Mouse (Mus musculus) testis, postnatal 14 days (tissue): ENCODE measurements around the gene Eif3b.
A peak's percentile ranks its signal among the peaks of the same experiment; 100 is the strongest.
"Not testable (repeated sequence)": the region's sequence is repeated elsewhere in the genome, so short reads cannot be mapped to it uniquely, and the experiment has no call there.

Experiments used
- DNase-seq: peaks from one replicate; pipeline ENCODE4 v3.0.0; 2021; ENCODE audit warnings: low spot score

Gene Eif3b

DNA sequence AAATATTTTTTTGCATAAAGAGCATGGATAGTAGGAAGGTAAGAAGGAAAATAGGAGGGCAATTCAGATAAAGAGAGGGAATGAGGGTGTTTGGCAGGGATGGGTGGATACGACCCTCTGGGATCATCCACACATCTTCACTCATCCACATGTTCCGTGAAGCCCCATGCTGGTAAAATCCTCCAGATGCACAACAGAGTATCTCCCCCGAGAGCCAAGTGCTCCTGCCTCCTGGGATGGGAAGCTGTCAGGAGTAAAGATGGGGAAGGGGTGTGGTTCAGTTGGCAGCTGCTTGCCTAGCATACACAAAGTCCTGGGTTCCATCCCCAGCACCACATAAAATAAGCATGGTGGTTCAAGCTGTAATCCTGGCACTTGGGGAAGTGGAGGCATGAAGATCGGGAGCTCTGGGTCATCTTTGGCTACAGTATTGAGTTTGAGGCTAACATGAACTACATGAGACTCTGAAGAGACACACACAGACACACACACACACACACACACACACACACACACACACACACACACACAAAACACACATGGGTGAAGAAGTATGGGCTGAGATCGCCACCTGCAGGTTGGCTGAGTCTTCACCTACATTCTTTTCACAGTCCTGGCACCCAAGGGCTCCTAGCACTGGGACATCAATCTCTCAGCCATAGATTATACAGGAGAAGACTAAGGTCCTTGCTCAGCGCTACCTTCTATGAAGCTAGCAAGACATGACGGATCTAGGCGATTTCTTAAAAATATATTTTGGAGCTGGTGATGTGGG is 22.8 kb upstream of the Eif3b start:
- DNase-seq, result no peak

DNA sequence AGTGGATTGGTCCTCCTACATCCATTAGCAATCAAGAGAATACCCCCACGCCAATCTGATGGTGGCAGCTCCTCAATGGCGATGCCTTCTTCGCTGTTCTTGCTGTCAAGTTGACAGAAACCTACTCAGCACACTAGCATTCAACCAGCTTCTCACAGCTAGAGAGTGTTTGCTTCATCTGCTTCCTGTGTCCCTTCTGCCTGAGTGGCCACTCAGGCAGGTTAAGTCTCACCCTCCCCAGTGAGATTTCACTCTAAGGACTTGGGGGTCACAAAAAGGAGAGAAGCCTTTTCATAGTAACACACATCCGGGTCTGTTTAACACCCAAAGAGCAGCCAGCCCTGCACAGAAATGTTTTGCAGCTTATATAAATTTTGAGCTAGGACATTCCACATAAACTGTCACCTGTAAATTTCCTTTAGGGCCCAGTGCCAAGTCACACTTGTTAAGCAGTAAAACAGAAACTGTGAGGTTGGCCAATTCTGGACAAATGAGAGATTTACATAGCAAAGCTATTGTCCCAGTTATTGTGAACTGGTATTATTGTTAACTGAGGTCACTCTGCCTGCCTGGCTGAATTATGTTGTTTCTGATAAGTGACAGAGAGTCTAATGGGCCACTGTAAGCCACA is 16.4 kb upstream of the Eif3b start:
- no peak for DNase-seq

DNA sequence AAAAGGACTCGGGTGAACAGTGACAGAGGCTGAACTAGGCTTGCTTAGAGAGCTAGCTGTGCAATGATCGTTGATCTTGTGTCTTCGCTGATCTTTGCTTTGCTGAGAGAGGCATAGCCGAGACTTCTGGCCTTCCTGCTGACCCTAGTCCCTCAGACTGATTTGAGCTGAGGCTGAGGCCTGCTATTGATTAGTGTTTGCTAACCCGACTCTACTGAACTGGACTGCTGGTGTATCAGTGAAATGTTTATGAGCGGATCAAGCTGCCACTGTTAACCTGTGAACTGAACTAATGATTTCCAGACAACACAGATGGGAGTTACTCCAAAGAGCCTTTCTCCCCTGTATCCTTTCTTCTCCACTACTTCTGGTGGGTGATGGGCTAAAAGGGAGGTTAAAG is 14.0 kb upstream of the Eif3b start:
- no peak for DNase-seq

DNA sequence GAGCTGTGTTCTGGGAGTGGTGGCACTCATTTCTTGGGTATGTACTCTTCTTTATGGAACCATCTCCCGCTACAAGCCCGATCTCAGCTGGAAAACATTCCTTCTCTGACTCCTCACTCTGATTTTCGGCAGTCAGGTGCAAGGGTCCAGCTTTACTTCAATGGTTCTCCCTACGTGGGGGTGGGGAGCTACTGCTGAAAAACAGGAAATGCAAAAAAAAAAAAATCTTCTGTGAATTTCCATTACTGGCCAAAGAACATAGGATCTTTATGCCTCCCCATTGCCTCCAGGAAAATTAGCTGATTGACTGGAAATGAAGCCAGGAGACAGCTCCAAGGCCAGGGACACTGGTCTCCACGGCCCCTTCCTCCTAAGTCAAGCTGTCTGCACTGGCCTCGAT is 12.5 kb upstream of the Eif3b start:
- no peak for DNase-seq

DNA sequence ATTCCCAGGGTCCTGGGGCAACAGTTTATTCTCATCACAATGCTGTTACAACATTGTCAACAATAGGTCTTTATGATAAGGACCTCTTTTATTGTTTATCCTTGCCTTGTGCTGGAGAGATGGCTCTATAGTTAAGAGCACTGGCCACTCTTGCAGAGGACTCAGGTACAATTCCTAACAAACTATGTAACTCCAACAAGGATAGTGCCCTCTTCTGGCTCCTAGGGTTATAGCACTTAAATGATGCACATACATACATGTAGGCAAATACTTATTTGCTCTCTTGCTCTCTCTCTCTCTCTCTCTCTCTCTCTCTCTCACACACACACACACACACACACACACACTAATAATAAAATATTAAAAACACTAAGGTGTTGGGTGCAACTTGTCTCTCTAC is 10.3 kb upstream of the Eif3b start:
- no peak for DNase-seq

DNA sequence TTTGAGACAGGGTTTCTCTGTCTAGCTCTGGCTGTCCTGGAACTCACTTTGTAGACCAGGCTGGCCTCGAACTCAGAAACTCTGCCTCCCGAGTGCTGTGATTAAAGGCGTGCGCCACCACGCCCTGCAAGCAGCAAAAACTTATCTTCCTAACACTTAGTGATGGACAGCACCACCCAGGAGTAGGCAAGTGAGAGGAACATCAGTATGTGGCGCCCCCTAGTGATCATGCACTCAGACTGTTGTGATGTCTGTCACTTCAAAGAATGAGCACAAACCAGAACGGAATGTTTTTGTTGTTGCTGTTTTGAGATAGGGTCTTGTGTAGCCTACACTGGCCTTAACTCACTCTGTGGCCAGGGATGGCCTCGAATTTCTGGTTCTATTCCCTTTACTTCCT is 7.8 kb upstream of the Eif3b start:
- peak; percentile 54 for DNase-seq

DNA sequence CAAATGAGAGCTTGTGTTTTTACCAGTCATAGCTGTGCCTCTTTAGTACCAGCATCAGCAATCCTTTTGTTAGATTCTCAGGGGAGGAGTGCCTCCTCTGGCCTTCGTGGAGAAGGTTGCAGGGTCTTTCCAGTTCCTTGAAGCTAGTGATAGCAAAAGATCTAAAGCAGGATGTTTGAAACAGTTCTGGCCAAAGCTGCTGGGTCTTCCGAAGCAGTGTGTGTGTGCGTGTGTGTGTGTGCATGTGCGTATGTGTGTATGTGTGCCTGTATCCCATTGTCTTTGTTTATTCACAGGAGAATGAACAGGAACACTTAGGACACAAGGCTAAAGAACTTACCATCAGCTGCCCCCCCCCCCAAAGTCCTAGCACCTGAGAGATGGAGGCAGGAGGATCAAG is 4.5 kb upstream of the Eif3b start:
- no peak for DNase-seq

DNA sequence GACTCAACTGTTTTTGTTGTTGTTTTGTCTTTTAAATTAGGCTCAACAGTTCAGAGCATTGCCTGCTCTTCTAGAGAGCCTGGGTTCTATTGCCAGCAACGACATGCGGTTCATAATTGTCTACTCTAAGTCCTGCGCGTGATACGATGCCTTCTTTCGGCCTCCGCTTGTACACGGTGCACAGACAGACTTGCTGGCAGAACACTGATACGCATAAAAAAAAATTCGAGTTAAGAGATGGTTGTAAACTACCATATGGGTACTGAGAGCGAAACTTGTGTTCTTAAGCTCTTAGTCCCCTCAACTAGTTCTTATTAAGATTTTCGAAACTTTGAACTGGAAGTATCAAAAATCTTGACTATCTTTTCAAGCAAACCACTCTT is 1.0 kb upstream of the Eif3b start:
- DNase-seq, result no peak

DNA sequence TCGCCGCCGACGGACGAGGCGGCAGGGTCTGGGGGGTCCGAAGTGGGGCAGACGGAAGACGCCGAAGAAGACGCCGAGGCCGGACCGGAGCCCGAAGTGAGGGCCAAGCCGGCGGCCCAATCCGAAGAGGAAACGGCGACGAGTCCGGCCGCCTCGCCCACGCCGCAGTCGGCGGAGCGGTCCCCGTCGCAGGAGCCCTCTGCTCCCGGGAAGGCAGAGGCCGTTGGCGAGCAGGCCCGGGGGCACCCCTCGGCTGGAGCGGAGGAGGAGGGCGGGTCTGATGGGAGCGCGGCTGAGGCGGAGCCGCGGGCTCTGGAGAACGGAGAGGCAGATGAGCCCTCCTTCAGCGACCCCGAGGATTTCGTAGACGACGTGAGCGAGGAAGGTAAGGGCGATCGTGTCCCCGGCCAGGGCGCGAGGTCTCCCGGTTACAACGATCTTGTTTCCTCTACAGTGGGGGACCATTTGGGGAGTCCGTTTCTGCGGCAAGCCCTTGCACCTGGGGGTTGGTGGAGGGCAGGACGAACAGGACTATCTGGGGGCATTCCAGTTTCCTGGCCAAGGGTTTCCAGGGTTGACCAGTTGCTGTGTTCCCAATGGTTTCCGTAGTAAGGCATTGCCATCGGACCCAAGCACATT is 433 bp downstream of the Eif3b start:
- DNase-seq, result no peak

DNA sequence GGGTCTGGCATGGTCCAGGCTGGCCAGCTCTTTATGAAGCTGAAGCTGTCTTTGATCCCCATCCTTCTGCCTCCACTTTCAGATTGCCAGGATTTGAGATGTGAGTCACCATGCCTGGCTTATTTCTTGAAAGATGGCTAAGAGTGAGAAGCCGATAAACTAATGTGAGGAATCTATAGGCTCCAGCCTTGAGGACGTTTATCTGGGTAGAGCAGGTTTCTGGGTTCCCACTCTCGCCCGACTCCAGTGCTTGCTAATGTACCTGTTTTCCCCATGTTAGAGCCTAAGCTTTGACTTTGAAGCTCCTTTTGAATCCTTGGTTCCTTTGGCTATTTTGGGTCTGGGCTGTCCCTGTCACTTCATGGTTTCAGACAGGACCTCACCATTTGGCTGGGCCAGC is 1.5 kb downstream of the Eif3b start:
- DNase-seq, result no peak

DNA sequence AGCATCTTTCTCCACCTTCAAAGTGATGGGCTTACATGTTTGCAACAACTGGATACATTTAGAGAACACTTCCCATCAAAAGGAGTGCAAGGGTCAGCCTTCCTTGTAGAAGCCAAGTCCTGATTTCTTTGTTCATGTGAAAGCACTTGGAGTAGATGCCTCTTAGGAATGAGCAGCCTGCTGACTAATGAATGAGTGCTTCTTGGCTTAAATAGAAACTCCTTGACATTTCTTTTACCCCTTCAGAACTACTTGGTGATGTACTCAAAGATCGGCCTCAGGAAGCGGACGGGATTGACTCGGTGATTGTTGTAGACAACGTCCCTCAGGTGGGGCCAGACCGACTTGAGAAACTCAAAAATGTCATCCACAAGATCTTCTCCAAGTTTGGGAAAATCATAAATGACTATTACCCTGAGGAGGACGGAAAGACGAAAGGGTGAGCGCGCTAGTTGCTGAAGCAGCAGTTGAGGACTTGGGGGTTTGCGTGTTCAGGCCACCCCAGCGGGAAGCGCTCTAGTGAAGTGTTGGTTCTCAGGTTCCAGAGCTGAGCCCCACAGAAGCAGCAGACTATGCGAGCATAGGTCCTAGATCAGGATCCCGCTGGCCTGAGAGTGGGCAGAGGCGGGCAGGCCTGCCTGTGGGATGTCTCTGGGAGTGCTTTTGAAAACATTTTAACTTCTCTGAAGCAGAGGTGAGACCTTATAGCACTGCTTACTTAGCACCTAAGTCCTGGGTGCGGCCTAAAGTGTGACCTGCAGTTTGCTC is 6.1 kb downstream of the Eif3b start:
- no peak for DNase-seq

DNA sequence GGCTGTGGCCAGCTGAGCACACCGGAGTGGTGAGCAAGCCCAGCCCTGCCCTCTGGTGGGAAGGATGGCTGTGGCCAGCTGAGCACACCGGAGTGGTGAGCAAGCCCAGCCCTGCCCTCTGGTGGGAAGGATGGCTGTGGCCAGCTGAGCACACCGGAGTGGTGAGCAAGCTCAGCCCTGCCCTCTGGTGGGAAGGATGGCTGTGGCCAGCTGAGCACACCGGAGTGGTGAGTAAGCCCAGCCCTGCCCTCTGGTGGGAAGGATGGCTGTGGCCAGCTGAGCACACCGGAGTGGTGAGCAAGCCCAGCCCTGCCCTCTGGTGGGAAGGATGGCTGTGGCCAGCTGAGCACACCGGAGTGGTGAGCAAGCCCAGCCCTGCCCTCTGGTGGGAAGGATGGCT is 20.0 kb downstream of the Eif3b start:
- not testable (repeated sequence) for DNase-seq

DNA sequence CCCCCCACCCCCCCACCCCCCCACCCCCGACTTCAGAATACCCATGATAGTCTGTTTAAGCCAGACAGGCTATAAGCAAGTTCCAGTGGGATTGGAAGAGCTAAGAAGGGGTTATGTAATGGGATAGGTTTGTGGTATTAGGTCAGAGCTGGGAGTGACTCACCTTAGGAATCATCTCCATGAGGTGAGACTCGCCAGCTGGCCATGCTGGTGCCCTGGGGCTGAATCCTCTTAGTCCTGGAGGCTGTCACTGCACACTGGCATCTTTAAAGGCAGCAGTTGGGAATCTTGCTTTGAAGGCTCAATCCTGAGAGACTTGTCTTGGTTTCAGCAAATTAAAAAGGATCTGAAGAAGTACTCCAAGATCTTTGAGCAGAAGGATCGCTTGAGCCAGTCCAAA is 22.3 kb downstream of the Eif3b start:
- no peak for DNase-seq

DNA sequence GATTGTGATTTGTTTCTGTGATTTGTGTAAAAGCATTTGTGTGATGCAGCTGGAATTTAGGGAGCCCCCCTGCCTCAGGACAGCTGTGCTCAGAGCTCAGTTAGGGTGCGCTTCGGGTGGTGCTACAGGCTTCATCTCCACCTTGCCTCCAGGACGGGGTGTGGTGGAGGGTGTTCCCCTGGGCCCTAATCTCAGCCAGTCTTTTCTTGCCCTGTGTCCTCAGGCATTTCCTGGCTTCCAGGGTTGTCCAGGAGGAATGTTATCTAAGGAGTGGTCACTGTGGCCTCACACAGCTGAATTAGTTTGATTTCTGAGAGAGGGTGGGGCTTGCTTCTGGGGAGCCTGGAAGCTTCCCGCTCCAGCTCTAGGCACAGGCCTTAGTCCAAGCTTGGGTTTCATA is 24.9 kb downstream of the Eif3b start:
- no peak for DNase-seq

DNA sequence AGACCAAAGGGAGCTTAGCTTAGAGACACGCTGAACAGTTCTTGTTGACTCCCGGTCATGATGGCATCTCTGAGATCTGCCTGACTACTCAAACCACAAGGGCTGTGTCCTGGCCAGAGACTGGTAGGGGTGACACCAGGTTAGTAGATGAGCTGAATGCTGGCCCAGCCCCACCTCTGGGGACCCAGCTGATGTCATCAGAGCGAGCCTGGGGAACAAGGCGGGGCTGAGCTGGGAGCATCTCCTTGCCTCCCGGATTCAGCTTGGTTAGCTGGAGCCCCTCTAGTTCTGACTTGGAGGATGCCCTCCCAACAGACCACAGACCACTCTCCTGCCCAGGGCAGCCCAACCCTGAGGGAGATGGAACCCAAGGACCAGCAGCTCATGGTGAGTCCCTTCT is 26.2 kb downstream of the Eif3b start, which contains the start of gene Gm4869:
Gene Gm4869, plus strand, starts transcription at position 301 of the 400 bp plus-strand sequence.
- DNase-seq, result no peak

DNA sequence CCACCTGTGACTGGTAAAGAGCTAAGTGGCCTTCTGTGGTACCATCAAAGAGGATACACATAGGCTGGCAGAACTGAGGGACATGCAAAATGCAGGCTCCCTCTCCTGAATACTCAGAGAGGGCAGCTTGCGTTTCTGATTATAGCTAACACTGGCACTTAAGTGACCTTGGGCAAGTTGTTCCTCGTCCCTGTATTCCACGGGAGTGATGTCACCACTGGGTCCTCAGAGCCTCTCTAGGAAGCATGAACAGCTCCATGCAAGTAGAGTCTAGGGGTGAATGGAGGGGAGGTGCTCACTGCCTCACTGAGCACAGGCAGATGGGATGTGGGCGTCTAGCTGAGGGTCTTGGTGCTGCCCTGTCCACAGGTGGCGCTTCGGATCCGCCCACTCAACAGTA is 26.9 kb downstream of the Eif3b start:
- no peak for DNase-seq

DNA sequence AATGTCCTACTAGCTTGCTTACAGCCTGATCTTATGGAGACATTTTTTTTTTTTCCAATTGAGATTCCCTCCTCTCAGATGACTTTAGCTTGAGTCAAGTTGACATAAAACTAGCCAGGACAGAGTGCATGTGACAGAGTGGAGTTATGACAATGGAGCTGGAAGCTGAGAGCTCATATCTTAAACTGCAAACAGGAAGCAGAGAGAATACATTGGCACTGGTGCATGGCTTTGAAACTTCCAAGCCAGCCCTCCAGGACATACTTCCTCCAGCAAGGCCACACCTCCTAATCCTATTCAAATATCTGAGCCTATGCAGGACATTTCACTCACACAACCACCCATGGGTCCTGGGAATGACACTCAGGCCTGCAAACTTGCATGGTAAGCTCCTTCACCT is 35.4 kb downstream of the Eif3b start:
- DNase-seq, result no peak

DNA sequence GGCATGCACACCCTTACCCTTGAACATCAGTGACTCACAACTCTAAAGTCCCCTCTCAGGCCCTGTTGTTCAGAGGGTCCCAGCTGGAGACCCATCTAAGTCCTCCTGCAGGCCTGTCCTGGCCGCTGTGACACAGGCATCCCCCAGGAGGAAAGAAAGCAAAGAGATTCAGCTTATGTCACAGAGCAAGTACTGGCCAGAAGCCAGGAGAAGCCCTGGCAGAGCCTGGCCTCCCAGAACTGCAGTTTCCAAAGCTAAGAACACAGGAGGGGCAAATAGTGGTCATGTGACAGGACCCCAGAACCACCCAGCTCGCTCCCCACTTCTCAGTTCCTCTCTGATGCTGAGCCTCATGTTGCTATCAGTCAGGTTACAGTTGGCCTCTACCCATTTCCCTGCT is 36.3 kb downstream of the Eif3b start:
- DNase-seq, result no peak

DNA sequence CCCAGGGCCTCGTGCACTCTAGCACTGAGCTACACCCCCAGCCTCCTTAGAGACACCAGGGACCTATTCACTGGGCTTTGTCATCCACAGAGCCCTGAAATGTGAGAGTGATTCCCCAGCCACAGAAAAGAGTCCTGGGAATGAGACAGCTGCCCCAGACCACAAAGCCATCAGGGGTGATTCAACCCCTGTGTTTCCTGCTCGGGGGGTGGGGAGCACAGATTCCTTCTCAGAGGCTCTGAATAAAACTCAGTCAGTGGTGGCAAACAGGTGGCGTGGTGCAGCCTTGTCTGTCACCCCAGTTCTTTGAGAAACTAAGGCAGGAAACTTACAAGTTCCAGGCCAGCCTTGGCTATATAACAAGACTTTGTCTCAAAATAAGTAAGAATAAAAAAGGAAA is 42.3 kb downstream of the Eif3b start:
- DNase-seq, result no peak

DNA sequence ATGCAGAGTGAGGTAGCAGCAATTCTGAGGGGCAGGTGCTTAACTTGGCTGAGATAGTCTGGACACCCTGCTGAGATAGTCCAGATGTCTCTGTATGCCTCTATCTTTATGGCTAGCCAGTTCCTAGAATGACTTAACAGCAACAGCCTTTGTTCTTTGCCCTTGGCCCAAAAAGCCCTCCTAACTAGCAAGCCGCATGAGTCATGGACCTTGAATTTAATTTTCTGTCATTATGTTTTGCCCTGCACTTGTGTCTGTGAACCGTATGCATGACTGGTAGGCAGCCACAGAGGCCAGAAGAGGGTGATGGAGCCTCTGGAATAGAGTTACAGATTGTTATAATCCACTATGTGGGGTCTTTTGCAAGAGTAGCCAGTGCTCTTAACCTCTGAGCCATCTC is 44.0 kb downstream of the Eif3b start:
- DNase-seq, result not testable (repeated sequence)

DNA sequence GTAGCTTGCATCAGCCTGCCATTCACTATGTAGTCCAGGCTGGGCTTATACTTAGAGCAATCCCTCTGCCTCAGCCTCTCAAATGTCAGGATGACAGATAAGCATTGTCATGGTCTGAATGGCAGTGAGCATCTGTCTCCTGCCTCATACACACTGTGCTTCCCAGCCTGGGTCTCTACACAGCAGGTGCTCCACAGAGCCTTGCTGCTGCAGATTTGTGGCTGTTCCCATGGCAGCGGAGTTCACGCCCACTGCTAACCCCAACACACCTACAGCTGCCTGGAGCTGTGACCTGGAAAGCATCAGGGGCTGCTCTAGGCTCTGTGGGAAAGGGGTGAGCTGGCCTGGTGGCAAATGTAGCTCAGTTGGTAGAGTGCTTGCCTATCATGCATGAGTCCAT is 45.8 kb downstream of the Eif3b start:
- no peak for DNase-seq

DNA sequence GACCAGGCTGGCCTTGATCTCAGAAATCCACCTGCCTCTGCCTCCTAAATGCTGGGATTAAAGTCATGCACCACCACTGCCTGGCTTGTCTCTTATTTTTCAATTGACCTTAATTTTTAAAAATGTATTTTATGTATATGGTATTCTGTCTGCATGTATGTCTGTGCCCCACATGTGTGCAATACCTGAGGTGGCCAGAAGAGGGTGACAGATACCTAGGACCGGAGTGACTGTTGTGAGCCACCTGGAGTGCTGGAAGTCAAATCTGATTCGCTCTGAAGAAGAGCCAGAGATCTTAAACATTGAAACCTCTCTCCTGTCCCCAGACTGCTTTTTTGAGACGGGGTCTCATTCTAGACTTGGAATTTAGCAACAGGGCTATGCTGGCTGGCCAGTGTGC is 53.2 kb downstream of the Eif3b start:
- DNase-seq, result no peak

DNA sequence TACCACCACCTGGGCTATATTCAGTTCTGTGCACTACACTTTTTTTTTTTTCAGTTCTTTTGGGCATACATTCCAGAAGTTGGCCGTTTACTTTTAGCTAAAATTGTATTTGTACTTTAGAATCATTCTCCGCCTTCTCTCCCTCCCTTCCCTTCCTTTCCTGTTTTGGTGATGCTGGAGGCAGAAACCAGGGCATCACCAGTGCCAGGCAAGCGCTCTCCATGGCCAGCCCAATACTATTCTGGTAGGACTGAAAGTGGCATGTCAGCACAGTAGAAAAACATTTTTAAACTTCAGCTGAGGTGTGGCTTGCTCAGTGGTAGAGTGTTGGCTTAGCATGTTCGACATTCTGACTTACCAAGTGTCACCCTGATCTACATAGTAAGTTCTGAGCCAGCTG is 62.3 kb downstream of the Eif3b start:
- no peak for DNase-seq
